Mouse (Mus musculus): ENCODE data around the gene Gtf3a.
"Not testable (repeated sequence)": the region's sequence is repeated elsewhere in the genome, so short reads cannot be mapped to it uniquely, and the experiment has no call there.

The Gtf3a gene

GRCm38 (mm10) chr5:146948508-146949088 is at the start of gene Gtf3a:
TSS of gene Gtf3a (plus strand) at chr5:146948657.
- peak; percentile 83 to 85 for DNase-seq

DNA sequence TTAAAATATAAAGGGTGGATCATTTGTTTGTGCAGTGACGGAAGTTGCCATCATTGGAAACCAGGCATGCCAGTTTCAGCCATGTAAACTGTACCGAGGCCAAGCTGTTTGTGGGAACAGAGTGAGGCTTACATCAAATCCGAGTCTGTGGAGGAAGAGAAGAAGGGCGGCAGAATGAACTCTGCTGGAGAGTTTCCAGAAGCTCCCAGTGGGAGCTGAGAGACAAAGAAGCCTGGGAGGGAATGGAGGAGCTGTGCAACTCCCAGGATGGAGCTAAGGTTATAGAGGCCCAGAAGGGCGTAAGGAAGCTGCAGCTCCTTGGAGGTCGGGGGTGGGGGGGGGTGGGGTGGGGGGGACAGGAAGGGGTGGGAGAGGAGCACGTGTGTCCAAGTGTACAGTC is 48.1 kb upstream of the Gtf3a start:
- peak; percentile 16 to 36 for DNase-seq

DNA sequence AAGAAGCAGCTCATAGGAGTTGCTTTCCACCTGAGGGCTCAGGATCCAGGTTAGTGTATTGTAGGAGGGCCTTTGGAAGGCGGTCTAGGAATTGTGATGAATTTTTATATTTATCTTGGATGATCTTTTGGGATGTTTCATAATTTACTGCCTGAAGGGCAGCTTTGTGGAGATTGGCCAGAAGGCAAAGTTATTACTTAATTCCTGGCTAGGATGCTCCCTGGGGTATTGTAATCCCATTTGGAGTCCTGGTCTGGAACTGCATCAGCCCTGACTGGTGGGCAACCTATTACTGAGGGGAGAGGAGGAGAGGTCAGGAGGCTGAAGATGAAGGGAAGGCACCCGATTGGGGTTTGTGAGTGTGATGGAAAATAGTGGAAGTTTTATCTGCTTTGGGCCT is 47.0 kb upstream of the Gtf3a start:
- no peak for DNase-seq

DNA sequence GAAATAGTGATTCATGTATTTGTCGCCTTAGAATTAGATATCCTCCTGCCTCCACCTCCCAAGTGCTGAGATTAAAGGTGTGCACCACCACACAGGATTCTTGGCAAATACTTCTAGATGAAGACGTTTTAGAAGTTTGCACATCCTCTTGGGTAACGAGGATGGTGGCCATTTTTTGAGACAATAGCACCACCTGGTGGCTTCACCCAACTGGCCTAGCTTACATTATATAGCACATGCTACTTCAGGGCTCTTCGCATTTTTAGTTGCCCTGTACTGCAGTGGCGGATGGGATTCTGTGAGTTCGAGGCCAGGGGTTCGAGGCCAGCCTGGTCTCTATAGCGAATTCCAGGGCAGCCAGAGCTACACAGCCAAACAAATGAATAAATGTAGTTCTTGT is 44.1 kb upstream of the Gtf3a start:
- DNase-seq, result peak; percentile 57 to 85

GRCm38 (mm10) chr5:146905486-146906172 is 42.8 kb upstream of the Gtf3a start:
- DNase-seq, result peak; percentile 50 to 83

DNA sequence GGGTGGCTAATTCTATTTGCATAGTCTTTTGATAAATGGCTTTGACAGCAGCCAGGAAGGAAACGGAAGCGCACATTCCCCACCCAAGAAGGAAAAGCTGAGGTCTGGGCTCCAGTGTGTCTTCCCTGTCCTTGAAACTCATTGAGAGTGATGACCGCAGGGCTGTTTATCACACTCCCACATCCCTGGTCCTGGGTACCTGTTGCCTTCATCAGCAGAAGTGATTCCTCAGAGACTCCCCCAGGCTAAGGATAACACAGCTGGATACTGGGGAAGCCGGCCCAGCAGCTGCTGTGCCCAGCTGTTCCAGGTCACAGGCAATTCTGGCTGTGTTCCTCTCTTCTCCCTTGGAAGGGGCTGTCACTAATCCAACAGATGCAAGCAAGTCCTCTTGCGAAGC is 40.9 kb upstream of the Gtf3a start:
- peak in 1 of 2 experiments; percentile 41 for DNase-seq

GRCm38 (mm10) chr5:146908629-146909028 is 39.8 kb upstream of the Gtf3a start:
- no peak for DNase-seq

- peak; percentile 30 to 65 for DNase-seq
Measured at GRCm38 (mm10) chr5:146912206-146912605, 36.3 kb upstream of the Gtf3a start.

DNA sequence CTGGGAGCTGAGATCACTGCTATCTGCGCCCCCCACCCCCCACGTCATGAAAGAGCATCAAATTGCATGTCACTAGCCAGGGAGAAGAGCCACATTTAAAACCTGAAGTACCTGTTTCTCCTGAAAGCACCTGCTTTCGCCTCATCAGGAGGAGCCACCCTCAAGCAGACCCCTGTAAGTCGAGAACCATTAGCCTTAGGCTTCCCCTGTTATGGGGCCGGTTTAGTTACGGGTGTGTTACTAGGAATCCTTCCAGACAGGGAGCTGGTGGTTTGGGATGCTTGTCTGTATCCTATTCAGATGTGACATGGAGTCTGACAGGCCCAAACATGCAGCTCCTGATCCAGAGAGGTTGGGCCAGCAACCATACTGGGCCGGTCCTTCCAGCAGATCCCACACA is 35.1 kb upstream of the Gtf3a start:
- no peak for DNase-seq

- peak; percentile 57 to 71 for DNase-seq
Measured at GRCm38 (mm10) chr5:146914088-146914766, 34.2 kb upstream of the Gtf3a start.

- no peak for DNase-seq
Measured at GRCm38 (mm10) chr5:146916273-146916672, 32.2 kb upstream of the Gtf3a start.

GRCm38 (mm10) chr5:146916806-146917205 is 31.7 kb upstream of the Gtf3a start:
- DNase-seq, result no peak

DNA sequence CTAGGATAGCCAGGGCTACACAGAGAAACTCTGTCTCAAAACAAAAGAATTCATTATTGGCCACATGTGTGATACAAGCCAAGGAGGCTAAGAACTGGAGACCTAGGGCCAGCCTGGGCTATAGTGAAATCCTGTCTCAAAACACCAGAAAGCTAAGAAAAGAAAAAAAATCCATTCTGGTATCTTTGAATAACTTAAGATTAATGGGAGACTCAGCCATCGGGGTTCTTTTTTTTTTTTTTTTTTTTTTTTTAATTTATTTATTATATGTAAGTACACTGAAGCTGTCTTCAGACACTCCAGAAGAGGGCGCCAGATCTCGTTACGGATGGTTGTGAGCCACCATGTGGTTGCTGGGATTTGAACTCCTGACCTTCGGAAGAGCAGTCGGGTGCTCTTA is 31.1 kb upstream of the Gtf3a start:
- DNase-seq, result not testable (repeated sequence)

GRCm38 (mm10) chr5:146919874-146920273 is 28.6 kb upstream of the Gtf3a start:
- DNase-seq, result no peak

DNA sequence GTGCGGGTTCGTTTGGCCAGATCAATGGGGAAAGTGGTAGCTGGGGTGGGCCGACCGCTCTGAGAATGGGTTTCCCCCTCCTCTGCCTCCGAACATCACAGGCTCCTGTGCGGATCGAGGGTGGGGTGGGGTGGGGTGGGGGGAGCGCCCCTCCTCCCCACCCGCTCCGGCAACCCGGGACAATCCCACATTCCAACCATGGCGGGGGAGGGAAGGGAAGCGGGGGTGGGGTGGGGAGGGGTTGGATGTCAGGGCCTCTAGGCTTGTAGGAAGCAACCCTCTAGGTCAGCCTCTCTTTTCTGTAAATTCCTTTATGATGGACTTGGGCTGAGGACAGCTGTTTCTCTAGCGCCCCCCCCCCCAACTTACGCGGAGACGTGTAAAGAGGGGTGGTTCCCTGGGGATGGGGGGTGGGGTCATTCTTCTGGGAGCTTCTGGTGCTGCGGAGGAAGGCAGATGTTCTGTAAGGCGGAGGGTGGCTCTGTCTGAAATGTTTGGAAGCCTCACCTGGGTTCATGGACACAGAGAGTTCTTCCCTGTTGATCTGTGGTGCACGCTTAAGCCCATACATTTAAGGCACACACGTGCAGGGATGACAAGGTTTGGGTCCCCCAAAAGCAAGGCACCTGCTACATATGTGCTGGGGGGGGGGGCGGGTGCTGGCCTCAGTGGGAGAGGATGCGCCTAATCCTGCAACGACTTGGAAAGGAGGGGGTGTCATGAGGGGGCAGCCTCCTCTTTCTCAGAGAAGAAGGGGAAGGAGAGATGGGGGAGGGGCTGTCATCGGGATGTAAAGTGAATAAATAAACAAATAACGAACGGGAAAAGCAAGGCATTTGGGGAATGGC is 27.9 kb upstream of the Gtf3a start:
- DNase-seq, result no peak

GRCm38 (mm10) chr5:146921224-146921623 is 27.2 kb upstream of the Gtf3a start:
- no peak for DNase-seq

GRCm38 (mm10) chr5:146923547-146923946 is 24.9 kb upstream of the Gtf3a start:
- no peak for DNase-seq

DNA sequence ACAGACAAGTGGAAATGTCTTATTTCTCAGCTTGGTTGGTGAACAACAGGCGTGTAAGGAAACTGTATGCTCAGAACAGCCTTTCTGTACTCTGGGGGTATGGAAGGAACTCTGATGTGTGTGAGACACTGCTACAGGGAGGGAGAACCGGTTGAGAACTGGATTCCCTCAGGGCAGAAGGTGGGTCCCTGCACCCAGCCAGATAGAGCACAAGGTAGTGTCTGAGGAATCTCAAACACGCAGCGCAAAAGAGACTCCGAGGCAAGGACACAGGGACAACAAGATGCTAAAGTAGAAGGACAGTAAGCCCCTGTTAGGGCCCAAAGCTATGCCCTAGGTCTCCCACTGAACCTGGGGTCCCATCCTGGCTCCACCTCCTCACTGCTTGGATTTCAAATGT is 21.8 kb upstream of the Gtf3a start:
- no peak for DNase-seq

- DNase-seq, result no peak
Measured at GRCm38 (mm10) chr5:146931422-146931821, 17.0 kb upstream of the Gtf3a start.

DNA sequence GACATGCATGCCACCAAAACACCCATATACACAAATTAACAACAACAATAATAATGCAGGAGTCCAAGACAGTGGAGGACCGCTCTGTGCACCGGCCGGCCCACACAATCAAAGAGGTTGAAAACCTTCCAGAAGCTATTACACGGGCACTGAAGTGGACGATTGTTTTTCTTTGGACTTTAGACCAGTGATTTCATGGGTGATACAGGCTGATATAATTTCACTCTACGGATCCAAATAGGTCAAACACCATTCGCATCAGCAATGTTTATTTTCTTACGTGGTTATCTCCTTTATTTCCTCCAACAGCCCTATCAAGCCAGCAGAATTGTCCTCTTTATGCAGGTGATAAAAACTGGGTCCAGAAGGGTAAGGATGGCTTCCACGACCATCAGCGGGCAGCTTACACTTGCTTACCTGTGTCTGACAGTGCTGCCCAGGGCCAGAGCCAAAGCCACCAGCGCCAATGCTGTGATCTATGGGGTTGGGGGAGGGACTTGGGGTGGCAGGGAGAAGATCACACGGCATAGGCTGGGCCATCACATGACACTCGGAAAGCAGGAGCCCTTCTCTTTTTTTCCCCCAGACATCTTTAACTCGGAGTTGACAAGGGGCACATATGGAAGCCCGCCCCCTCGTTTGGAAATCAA is 16.4 kb upstream of the Gtf3a start:
- DNase-seq, result no peak

GRCm38 (mm10) chr5:146933466-146933865 is 15.0 kb upstream of the Gtf3a start:
- DNase-seq, result no peak

Measured in lung, postnatal 4 days (tissue).